Mouse (Mus musculus) liver, postnatal 0 days (tissue): ENCODE data around the gene Strn.

Source experiments
- CTCF ChIP-seq: sonication (generic); IDR thresholded peaks from 2 replicates; pipeline ENCODE4 v1.5.1; 2016; ENCODE audit warnings: antibody characterized with exemption, low read depth
- EP300 ChIP-seq: IDR thresholded peaks from 2 replicates; pipeline ENCODE4 v1.6.1; 2016; ENCODE audit warnings: antibody characterized with exemption, low read depth, mild to moderate bottlenecking

DNA sequence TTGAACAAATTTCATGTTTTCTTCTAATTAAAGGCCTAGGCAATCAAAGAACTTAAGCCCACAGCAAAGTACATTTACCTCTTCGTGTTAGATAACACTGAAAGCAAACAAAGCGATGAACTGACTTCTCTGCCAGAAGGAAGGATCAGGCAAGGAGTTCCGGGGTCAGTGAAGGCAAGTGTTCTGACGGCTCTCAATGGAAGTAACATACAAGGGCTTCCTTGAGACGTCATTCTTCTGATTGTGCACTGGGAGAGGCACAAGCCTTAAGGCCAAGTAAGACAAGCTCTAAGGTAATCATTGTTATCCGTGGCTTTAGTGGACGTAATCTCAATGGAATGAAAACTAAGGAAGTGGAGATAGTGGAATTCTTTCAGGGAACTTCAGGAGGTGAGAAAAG is 33.9 kb upstream of the Strn start:
- TF ChIP-seq CTCF, result no peak
- TF ChIP-seq EP300, result no peak
